Mouse (Mus musculus): ENCODE measurements around the gene Tmeff1.

- no peak for TF ChIP-seq CTCF (IDR thresholded peaks at IDR 0.05; ENCODE audit: extremely low read depth, insufficient read depth, insufficient read length, insufficient replicate concordance)
- no peak for TF ChIP-seq POLR2A (IDR thresholded peaks at IDR 0.05; ENCODE audit: low read depth, low read length)
Observed at GRCm38 (mm10) chr4:48672915-48673314, 87.9 kb downstream of the Tmeff1 start.
